Mouse (Mus musculus): Measurements from ENCODE around the gene Arhgap18.

Arhgap18 gene

DNA sequence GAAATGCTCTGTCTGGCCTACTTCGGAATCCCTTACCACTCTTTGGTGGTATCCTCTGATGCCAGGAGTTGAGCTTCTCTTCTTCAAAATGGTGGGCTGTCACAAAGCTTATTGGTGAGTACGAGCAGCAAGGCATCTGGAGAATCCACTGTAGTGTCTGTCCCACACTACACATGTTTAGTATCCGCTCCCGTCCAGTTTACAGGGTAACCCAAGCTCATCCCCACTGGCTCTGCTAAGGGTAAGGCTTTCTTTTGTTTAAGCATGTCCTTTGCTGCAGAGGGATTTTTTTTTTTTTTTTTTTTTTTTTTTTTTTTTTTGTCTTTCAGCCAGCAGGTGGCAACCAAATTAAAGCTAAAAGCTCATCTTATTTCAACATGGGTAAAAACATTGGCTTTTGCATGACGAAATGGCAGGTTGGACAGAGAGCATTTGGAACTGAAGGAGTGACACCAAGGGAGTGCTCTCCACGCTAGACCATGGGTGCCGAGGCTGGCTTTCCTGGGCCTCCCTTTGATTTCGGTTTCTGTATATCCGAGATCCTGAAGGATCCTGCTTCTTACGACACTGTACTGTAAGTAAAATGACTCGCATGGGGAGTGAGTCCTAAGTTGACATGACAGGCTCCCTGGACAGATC, at the start of gene Arhgap18:
Arhgap18 (plus strand) TSS at position 493 of the 639 bp plus-strand sequence.
- no peak for DNase-seq

DNA sequence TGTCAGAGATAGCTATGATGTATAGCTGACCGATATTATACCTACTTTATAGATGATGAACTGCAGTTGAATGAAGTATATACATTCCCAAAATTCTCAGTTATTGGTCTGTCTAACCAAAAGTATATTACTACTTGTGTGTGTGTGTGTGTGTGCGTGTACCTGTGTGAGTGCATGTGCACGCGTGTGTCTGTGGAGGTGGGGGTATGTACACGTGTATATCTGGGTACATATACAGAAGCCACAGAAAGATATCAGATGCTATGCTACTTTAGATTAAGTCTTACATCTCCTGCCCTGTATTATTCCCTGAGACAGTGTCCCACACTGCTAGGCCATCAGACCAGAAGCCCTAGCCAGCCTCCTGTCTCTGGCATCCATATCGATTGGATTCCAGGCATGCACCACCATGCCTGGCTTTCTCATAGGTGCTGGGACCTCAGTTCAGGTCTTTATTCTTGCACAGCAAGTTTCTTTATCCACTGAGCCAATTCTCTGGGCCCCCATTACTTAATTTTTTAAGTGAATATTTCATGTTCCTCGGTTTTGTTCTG, 42.7 kb upstream of the Arhgap18 start:
- DNase-seq, result no peak

DNA sequence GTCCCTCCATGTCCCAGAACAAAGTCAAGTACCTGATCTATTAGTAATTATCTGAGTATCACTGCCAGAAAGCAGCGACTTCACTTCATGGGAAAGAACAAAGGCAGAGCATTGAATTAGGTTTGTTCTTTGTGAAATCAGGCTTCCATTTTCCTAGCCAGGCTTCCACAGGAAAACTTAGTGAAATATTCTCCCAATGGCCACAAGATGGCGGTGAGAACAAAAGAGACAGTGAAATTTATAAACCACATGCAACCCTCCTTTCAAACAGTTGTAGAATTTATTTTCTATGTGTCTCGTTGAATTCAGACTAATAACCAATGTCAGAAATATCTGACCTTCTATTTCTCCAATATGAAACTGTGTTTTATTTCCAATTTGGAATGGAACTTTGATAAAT, 42.2 kb upstream of the Arhgap18 start:
- DNase-seq, result peak in 1 of 2 experiments; percentile 38

DNA sequence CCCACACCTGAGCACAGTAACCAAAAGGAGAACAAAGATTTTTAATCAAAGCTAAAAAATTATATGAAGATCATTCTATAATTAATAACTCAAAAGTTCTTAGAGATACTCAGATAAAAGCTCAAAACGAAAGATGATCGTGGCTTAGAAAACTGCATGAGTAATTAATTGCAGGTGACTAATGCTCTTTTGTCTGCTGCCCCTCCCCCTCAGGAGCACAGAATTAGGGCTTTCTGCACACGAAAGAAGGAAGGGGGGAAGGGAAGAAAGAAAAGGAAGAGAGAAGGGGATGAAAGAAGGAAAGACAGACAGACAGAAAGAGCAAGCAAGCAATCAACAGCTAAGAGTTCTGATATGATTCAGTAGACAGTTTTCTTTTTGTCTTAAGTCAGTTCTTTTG, 39.2 kb upstream of the Arhgap18 start:
- DNase-seq, result no peak

DNA sequence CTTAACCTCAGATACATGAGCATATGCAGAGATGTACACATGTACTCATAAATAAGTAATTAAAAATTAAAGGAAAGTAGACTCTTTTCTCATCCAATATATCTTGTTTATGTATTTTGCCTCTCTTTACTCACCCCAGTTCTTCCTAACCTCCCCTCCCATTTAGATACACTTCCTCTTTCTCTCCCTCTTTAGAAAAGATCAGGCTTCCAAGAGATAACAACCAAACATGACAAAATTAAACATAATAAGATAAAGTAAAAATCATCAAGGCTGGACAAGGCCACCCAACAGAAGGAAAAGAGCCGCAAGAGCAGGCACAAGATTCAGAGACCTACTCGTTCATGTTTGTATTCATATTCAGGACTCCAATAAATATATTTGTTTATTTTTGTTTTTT, 28.5 kb upstream of the Arhgap18 start:
- no peak for DNase-seq

DNA sequence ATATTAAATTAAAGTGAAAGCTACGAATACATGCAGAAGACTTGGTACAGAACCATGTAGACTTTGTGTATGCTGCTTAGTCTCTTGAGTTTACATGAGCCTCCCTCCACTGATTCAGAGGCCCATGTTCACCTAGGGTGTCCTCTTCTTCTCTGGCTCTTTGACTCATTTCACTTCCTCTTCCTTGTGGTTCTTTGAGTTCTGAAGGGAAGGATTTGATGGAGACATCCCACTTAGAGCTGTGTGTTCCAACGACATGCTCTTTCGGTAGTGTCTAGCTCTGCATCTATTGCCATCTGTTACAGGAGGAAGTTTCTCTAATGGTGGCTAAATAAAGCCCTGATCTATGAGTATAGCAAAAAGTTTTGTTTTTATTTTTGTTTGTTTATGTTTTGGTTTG, 28.0 kb upstream of the Arhgap18 start:
- no peak for DNase-seq

DNA sequence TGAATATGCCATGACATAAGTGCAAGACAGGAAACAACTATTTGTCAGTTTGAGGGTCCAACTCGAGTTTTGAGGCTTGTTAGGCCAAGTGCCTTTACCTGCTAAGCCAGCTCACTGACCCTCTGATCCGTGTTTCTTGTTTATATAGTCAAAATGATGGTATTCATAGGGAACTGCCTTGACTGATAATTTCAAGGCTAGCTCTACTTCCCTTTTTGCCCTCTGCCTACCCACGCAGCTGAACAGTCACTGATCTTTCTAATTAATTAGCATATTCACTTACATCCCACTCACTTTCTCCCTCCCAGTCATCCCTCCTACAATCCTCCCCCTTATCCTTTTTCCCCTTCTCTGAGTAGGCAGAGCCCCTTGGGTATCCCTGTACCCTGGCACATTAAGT, 2.4 kb upstream of the Arhgap18 start:
- DNase-seq, result no peak

DNA sequence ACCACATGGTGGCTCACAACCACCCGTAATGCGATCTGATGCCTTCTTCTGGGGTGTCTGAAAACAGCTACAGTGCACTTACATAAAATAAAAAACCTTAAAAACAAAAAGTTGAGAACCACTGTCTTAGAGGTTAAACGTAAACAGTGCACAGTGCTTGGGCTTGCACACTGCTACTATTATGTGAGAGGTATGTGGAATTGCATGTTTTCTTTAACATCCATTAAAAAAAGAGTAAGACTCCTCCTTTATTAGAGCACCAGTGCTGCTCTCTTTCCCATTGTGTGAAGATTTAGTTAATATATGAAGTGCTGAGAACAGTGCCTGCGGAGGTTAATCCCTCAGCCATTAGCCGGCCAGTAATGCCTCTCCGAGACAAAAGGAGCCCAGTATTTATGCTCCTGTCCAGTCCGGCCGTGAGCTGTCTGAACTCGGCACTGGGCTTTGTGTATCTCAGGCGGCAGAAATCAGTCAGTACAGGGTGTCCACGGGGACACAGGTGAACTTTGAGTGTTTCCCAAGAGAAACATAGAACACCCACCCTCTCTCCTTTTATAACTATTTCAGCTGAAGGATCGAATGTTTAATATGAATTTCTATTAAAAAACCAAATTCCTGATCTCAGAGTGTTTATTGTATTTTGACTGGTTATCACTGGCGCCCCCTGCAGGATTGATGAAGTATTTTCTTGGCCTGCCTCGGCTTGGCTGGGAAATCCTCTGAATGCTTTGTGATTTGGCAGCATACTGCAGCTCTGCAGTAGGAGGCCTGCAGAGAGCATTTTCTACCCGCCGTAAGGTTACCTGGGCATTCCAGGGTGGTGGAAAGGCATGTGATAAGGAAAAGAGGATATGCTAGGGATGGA, 925 bp upstream of the Arhgap18 start:
- peak; percentile 33 to 64 for DNase-seq

DNA sequence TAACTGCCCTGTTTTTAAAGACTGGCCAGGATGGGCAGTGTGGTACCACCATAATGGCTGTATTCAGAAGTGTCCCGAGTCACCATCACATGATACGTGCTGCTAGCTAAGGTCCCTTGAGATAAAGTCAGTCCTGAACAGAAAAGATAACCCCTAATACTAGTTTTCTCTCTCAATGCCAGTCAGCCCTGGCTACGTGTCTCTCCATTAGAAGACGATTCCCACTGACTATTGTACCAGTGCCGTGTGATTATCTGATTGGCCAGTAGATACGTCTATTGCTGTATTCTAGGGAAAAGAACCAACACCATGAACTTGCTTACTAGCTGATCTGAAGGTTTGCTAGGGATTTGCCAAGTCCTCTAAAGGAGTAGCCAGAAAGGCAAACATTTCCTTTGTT, 785 bp downstream of the Arhgap18 start:
- no peak for DNase-seq

DNA sequence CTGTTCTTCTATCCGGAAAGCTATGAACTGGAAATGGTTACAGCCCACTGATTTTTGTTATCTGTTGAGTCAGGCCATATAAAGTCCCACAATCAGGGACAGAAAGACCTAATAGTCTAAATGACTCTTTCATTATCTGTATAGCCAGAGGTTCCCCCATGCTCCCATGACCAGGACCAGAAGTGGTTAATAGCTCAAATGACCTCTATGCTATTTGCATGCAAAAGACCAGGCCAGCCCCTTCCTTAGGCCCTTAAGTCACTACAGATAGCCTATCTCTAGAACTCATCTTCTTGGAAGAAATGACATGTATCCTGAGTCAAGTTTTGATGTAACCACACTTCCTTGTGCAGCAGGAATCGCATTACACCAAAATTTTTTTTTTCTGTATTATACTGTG, 4.0 kb downstream of the Arhgap18 start:
- no peak for DNase-seq

DNA sequence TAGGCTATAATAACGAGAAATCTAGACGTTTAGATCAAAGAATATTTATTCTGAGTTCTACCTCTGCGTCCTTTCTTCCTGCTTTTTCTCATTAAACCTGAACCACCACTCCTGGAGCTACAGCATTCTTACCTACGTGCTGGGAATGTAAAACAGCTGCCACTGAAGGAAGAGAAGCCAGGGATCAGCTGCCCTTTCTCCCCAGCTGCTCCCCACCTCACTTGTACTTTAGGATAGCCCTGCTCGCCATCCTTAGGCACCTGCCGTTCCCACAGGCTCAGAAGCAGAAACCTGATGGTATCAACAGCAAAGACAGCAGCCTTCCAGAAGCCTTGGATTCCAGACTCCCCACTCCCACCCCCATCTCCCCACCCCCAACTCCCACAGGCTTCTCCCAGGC, 6.2 kb downstream of the Arhgap18 start:
- DNase-seq, result no peak

DNA sequence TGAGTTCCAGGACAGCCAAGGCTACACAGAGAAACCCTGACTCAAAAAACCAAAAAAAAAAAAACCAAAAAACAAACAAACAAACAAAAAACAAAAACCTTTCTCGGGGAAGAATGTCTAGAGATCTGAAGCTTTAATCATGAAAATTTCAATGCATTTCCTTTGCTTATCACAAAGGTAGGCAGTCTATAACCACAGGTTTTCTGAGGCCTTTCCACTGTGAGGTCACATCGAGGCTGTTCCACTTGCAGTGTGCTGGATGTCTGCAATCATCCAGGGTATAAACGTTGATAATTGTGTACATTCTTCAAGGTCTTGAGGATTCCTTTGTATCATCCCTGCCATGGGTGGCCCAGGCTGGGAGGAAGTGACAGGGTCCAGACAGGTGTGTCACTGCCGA, 7.9 kb downstream of the Arhgap18 start:
- DNase-seq, result no peak

DNA sequence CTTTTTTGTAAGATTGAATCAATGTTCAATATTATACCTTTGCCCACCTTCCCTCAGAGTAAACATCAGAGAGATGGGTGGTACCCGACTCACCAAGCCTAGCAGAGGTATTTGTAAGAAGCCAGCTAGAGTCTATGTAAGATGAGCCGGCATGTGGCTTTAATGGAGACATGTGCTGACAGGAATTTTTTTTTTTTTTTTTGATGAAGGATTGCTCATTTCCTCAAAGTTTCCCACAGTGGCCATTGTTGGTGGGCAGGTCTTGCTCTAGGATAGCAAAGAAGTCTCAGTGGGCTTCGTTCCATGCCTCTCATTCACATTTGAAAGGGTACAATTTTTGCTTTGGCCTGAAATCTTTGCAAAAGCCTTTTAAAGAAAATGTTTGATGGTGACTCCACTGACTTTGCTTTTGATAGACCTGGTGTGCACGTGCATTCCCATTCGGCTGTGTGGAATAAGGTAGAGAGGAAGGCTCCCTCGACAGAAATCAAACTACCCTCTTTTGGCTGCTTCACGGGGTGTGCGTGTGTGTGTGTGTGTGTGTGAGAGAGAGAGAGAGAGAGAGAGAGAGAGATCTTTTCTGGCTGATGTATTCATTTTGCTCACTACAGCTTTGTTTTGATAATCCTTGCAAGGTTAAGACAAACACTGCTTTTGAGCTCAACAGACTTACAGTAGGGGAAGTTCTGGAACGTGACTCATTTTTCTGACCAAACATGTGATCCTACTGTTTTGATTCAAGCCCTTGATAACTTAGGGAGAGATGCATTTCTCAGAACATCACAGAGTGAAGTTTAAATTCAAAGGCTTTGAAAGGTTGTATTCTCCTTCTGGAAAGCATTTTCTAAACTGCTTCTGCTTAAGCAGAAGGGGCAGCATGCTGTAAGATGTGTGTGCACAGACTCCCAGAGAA, 9.0 kb downstream of the Arhgap18 start:
- DNase-seq, result no peak

DNA sequence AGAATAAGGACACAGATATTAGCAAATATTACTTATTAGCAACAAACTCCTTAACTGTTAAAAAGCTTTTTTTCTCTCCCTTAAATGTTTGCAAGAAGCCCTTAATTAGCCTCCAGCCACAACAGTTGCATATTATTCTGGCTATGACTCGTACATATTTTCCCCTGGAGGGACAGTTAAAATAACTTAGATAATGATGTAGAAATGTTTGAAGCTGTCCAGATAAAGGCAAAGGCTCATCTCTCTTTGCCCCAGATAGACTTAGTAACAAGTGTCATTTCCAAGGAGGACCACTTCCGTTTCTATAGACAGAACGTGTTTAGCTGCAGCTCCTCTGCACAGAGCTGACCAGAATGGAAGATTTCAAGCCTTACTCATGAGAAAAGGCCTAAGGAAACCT, 14.0 kb downstream of the Arhgap18 start:
- DNase-seq, result no peak

DNA sequence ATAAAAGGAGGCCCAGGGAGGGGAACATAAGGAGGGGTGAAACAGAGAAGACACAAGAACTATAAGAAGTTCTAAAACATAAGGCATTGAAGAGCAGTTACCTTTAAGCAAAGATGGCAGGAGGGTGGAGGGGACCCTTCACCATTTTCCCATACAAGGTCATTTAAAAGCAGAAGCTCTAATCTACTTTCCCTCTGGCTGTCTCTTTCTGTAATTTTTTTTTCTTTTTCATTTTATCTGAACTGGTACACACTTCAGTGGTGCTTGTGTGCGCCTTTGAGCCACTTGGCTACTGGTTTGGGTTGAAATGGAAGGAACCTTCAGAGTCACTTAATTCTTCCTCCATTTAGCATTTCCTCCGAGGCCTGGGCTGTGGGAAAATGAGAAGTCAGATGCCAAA, 15.7 kb downstream of the Arhgap18 start:
- no peak for DNase-seq

DNA sequence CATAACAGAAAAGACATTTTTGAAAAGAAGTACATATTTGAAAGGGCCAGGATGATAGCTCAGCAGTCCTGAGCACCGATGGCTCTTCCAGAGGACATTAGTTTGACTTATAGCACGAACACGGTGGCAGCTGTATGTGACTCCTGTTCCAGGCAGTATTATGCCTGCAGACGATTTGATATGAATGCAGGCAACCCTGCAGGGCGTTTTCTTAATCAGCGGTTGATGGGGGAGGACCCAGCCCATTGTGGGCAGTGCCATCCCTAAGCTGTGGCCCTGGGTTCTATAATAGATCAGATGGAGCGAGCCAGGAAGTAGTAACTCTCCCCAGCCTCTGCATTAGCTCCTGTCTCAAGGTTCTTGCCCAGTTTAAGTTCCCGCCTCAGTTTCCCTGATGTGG, 16.8 kb downstream of the Arhgap18 start:
- DNase-seq, result no peak

DNA sequence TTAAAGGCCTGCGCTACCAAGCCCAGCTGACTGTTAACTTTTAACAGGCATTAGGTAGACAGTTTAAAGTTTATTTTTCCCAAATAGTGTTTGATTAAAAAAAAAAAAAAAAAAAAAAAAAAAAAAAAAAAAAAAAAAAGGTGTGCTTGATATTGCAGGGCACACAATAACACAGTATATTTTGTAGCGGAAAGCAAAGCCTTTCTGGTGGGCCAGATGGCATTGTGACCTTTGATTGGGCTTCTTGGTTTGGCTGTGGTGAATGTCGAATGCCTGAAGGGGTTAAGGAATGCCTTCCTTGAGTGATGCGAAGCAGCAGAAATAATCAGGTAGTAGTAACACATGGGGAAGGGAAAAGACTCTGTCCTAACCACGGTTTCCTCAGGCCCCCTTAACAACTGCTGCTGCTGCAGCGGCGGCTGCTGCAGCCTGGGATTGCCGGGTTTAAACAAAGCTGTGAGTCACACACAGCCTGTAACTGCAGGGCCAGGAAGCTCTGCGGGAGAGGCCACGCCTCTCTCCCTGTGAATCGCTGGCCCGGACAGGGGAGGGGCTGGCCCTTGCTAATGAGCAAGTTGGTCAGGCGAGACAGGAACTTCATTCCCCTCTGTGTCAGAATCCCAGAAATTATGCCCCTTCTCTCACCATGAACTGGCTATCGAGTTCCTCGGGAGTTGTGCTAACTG, 18.9 kb downstream of the Arhgap18 start:
- DNase-seq, result peak; percentile 88 to 94

DNA sequence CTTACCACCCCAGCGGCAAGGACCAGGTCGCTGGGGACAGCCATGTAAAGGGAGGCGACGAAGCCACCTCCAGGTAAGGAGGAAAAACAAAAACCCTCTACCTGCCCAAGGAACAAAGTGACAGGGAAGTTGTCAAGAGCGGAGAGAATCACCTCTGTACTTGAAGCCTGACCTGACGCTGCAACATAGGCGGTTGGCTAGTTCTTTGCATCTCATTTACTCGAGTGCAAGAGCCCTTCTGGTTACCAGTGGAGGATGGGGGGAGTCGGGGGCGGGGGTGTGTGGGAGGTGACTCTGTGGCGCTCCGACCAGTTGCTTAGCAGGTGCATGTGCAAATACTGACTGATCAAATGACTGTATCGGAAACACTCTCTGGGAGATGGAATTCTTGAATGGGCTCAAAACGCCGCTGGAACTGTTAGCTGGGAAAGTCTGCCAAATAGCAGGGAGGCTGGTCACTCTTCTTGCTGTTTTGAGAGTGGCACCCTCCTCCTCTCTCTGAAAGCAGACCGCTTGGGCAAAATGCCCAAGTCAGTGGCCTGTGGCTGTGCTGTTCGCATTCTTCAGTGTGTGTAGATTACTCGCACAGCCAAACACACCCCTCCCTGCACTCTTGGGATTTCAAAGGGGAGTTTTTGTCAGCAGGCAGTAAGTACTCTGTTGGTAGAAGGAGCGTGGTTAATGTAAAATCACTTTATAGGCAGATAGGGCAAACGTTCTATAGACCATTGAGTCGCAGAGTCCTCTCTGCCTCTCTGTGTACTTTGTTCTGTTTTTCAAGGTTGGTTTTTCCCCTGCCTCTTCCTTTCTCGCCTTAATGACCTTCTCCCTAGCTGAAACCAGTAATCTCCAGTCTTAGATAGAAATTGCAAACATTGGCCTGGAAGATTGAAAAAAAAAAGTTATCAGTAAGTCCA, 19.7 kb downstream of the Arhgap18 start:
- peak; percentile 84 to 91 for DNase-seq

DNA sequence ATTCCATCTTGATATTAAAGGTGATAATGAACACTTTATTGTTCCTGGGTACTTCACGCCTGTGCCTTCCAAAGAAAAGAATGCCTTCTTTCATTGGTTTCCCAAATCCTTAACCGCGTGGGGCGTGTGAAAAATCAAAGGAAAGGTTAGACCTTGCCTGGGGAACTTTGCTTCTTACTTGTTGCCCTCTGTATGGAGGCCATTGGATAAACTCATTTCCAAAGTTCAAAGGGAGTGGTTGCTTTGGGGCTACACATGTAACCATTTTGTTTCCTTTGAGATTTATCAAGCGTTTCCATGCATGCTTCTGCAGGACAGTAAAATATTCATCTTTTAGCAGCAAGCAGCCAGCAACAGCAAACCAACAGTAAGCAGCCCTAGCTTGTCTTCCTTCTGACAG, 20.3 kb downstream of the Arhgap18 start:
- no peak for DNase-seq

DNA sequence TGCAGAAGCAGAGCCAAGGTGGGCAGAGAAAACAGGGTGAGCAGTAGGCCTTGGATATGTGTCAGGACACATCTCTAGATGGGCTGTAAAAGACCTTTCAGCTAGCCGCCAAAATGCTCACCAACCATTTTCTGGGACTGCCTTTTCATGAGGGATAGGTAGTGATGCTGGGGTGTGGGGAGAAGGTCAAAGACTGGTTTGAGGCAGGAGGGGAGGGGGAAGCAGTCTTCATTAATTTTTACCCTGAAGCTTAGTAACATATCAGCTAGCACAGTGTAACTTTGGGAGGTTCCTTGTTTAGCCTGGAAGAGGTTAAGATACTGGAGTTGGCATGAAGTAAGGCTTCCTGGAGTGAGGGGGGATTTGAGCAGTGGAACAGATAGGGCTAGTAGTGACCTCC, 21.0 kb downstream of the Arhgap18 start:
- no peak for DNase-seq

DNA sequence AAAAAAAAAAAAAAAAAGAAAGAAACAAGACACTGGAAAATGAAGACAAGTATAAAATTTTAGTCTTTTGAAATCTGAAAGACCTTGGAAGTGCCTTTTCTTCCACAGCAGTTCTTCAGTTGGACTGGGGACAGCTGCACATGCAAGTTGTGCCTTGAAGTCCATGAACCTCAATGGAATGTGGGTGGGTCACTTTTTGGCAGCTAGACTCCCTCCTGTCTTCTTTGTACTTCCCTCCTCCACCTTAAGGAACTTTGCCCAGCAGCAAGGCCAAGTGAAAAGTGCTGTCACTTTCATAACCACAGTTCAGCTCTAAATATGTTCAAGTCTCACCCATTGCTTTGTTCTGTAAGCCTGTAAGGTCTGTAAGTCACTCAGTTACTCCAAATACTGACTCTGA, 23.2 kb downstream of the Arhgap18 start:
- DNase-seq, result no peak

Measured in lung, postnatal 4 days (tissue).